Mouse (Mus musculus): ENCODE data around the gene Acpp. TPM values are rescaled to one million over a fixed set of nuclear protein-coding genes. Genes with fewer than 3 reads are reported as not detected.

Gene Acpp
- polyA plus RNA-seq, 1 experiment = 3.1 TPM

- peak within 1 kb of the TSS; percentile 86 for H3K9ac ChIP-seq (ENCODE audit: low read depth, poor library complexity, severe bottlenecking)
- H3K27ac ChIP-seq (ENCODE audit: insufficient read depth, low read length) = 0 out of 2 replicates have a peak within 1 kb of the TSS, but pooled peaks have one; percentile 2
- peaks cover 2% of the 10 kb centered on the region; the same call in 1 of the 2 replicates for H3K36me3 ChIP-seq (ENCODE audit: control insufficient read depth, insufficient read depth, low read length, poor library complexity, severe bottlenecking)
- no peaks in the 10 kb centered on the region for H3K9me3 ChIP-seq (replicated peaks; ENCODE audit: control insufficient read depth, insufficient read depth, low read length, poor library complexity, severe bottlenecking)
- H3K4me3 ChIP-seq (ENCODE audit: low read depth, low read length) = peak within 1 kb of the TSS; percentile 85
- no peaks in the 10 kb centered on the region for H3K4me1 ChIP-seq (ENCODE audit: control insufficient read depth, insufficient read depth, low read length)
- H3K27me3 ChIP-seq (ENCODE audit: control insufficient read depth, insufficient read depth, low read length, poor library complexity, severe bottlenecking) = no peaks in the 10 kb centered on the region
- TF ChIP-seq POLR2A (IDR thresholded peaks at IDR 0.05; ENCODE audit: insufficient read depth, low read length) = peak; percentile 83
- TF ChIP-seq CTCF (IDR thresholded peaks at IDR 0.05; ENCODE audit: low read depth, low read length) = no peak
Observed at GRCm38 (mm10) chr9:104262823-104263352, 74.7 kb downstream of the Acpp start, which contains the start of gene Dnajc13. TSS of gene Dnajc13 (minus strand) at chr9:104262930.

DNA sequence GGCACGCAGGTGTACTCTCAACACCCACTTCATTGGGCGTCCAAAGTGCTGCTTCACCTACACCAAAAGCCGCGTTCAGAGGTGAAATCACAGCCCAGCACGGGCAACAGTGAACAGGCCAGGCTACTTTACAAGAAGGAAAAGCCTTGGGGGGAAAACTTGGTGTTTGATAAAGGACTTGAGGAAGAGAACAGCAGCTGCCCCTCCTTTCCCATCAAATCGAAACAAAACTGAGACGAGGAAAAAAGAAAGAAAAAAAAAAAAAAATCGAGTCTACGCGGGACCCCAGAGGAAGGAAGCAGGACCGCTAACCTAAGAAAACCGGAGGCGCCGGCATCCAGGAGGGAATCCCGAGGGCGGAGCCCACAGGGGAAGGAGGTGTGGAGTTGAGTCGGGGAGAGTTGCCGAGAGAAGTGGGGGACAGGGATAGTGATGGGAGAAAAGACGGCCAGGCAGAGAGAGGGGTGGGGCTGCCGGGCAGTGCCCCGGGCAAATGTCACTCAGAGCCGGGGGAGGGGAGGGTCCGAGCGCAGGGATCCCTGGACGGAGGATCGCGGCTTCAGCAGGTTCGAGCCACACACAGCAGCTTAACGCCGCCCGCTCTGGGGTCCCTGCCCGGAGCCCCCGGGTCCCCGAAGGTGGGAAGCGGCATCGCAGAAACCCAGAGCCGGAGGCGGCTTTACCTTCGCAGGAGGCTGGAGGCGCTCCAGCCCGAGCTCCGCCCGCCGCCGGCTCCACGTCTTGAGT, 75.4 kb downstream of the Acpp start:
- TF ChIP-seq EP300 (IDR thresholded peaks at IDR 0.05; ENCODE audit: insufficient read depth, low read depth, low read length) = no peak
- no peak for TF ChIP-seq POLR2A (IDR thresholded peaks at IDR 0.05; ENCODE audit: insufficient read depth, low read length)
- TF ChIP-seq CTCF (IDR thresholded peaks at IDR 0.05; ENCODE audit: low read depth, low read length) = no peak
- Histone ChIP-seq H3K9ac (ENCODE audit: low read depth, poor library complexity, severe bottlenecking) (peak overlapping the region; percentile 86), H3K27ac (ENCODE audit: insufficient read depth, low read length) (no peak overlapping the region), H3K4me1 (ENCODE audit: control insufficient read depth, insufficient read depth, low read length) (no peaks in the 10 kb centered on the region), H3K36me3 (ENCODE audit: control insufficient read depth, insufficient read depth, low read length, poor library complexity, severe bottlenecking) (peaks cover 2% of the 10 kb centered on the region; the same call in 1 of the 2 replicates), H3K4me3 (ENCODE audit: low read depth, low read length) (peak overlapping the region; percentile 85), H3K9me3 (replicated peaks; ENCODE audit: control insufficient read depth, insufficient read depth, low read length, poor library complexity, severe bottlenecking) (no peaks in the 10 kb centered on the region), H3K27me3 (ENCODE audit: control insufficient read depth, insufficient read depth, low read length, poor library complexity, severe bottlenecking) (no peaks in the 10 kb centered on the region)

GRCm38 (mm10) chr9:104260306-104260705, 77.2 kb downstream of the Acpp start:
- no peaks in the 10 kb centered on the region for H3K9me3 ChIP-seq (replicated peaks; ENCODE audit: control insufficient read depth, insufficient read depth, low read length, poor library complexity, severe bottlenecking)
- peaks cover 2% of the 10 kb centered on the region; the same call in 1 of the 2 replicates for H3K36me3 ChIP-seq (ENCODE audit: control insufficient read depth, insufficient read depth, low read length, poor library complexity, severe bottlenecking)
- no peak for TF ChIP-seq POLR2A (IDR thresholded peaks at IDR 0.05; ENCODE audit: insufficient read depth, low read length)
- no peak overlapping the region for H3K9ac ChIP-seq (ENCODE audit: low read depth, poor library complexity, severe bottlenecking)
- H3K4me3 ChIP-seq (ENCODE audit: low read depth, low read length) = no peak overlapping the region
- H3K27ac ChIP-seq (ENCODE audit: insufficient read depth, low read length) = no peak overlapping the region
- H3K4me1 ChIP-seq (ENCODE audit: control insufficient read depth, insufficient read depth, low read length) = no peaks in the 10 kb centered on the region
- no peaks in the 10 kb centered on the region for H3K27me3 ChIP-seq (ENCODE audit: control insufficient read depth, insufficient read depth, low read length, poor library complexity, severe bottlenecking)

DNA sequence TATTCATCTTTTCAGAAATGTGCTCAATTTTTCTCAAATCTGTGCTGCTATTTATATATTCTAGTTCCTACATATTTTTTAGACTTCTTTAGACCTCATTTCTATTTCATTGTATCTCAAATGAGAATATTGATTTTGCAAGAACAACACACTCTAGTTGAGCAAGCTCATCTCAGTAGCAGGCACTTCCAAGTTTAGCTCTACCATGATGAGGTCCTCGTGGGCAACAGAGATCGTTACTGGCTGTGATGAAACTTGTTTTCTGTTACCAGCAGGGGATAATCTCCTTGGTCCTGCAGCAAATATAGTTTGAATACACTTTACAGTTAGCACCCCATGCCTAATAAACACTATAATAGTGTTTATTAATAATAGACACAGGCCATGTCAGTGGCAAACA, 81.5 kb downstream of the Acpp start:
- no peak overlapping the region for H3K9ac ChIP-seq (ENCODE audit: low read depth, poor library complexity, severe bottlenecking)
- H3K4me1 ChIP-seq (ENCODE audit: control insufficient read depth, insufficient read depth, low read length) = peaks cover 3% of the 10 kb centered on the region
- H3K27me3 ChIP-seq (ENCODE audit: control insufficient read depth, insufficient read depth, low read length, poor library complexity, severe bottlenecking) = no peaks in the 10 kb centered on the region
- H3K36me3 ChIP-seq (ENCODE audit: control insufficient read depth, insufficient read depth, low read length, poor library complexity, severe bottlenecking) = peaks cover 2% of the 10 kb centered on the region; the same call in 1 of the 2 replicates
- no peak overlapping the region for H3K27ac ChIP-seq (ENCODE audit: insufficient read depth, low read length)
- H3K4me3 ChIP-seq (ENCODE audit: low read depth, low read length) = no peak overlapping the region
- no peaks in the 10 kb centered on the region for H3K9me3 ChIP-seq (replicated peaks; ENCODE audit: control insufficient read depth, insufficient read depth, low read length, poor library complexity, severe bottlenecking)
- TF ChIP-seq EP300 (IDR thresholded peaks at IDR 0.05; ENCODE audit: insufficient read depth, low read depth, low read length) (no peak), POLR2A (IDR thresholded peaks at IDR 0.05; ENCODE audit: insufficient read depth, low read length) (no peak), CTCF (IDR thresholded peaks at IDR 0.05; ENCODE audit: low read depth, low read length) (no peak)

- Histone ChIP-seq H3K9me3 (replicated peaks; ENCODE audit: control insufficient read depth, insufficient read depth, low read length, poor library complexity, severe bottlenecking) (no peaks in the 10 kb centered on the region), H3K36me3 (ENCODE audit: control insufficient read depth, insufficient read depth, low read length, poor library complexity, severe bottlenecking) (no peaks in the 10 kb centered on the region), H3K4me1 (ENCODE audit: control insufficient read depth, insufficient read depth, low read length) (peaks cover 3% of the 10 kb centered on the region), H3K9ac (ENCODE audit: low read depth, poor library complexity, severe bottlenecking) (no peak overlapping the region), H3K27ac (ENCODE audit: insufficient read depth, low read length) (no peak overlapping the region), H3K27me3 (ENCODE audit: control insufficient read depth, insufficient read depth, low read length, poor library complexity, severe bottlenecking) (no peaks in the 10 kb centered on the region), H3K4me3 (ENCODE audit: low read depth, low read length) (no peak overlapping the region)
- no peak for TF ChIP-seq CTCF (IDR thresholded peaks at IDR 0.05; ENCODE audit: low read depth, low read length)
- TF ChIP-seq POLR2A (IDR thresholded peaks at IDR 0.05; ENCODE audit: insufficient read depth, low read length) = no peak
- TF ChIP-seq EP300 (IDR thresholded peaks at IDR 0.05; ENCODE audit: insufficient read depth, low read depth, low read length) = no peak
Observed at GRCm38 (mm10) chr9:104254408-104255180, 83.0 kb downstream of the Acpp start.

All from ES-Bruce4 (cell line).